Mouse (Mus musculus): ENCODE results near the gene Grm4.

Grm4 gene

DNA sequence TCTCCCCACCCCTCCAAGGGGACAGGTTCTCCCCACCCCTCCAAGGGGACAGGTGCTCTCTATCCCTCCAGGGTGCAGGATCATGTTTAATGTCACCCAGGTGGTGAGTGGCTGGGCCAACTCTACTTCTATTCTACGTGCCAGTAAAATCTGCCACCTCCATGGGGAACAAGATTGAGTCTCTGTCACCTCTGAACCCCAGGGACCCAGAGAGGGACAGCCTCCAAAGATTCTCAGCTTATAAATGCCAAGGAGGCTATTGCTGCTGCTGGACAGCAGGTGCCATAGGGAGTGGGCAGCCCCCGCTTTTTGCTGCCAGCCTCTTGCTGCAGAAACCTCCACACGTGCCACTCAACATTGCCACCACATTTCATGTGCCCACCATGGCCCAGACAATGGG, 37.6 kb downstream of the Grm4 start:
- DNase-seq, result no peak

DNA sequence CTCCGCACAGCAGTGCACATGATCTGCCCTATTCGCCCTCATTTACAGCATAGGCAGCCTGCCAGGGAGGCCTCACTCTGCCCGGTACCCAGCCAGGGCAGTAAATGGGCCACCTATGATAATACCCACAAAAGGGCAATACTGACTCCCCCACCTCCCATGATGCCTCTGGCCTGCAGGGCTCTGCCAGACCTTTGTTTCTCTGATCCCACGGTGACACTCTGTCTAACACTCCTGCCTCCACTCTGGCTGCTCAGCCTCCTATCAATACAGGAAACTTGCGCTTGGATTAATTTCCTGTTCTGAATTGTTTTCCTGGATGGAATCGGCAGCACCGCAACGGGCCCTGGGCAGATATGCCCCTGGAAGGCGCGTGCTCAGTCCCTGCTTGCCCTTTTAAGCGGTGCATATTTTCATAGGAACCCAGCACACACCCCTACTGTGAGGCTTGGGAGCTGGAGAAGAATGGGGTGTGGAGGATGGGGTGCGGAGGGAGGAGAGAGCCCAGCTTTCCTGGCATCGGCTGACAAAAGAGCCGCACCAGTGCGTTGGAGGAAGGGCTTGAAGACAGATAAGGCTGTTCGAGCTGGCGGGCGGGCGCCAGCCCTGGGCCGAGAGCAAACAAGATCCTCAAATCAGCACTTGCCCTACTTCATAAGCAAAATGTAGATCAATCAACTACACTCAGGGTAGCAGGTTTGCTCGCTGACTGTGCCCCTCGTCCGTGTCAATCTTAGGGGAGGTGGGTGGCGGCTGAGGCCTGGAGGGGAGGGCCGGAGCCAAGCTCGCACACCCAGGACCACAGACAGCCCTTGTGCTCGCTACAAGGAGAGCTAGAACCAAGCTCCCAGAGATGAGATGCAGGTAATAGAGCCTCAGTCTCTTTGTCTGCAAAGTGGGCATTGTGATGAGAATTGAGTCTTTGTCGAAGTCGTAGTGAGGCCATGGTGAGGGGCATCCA, 40.8 kb downstream of the Grm4 start:
- DNase-seq, result no peak

DNA sequence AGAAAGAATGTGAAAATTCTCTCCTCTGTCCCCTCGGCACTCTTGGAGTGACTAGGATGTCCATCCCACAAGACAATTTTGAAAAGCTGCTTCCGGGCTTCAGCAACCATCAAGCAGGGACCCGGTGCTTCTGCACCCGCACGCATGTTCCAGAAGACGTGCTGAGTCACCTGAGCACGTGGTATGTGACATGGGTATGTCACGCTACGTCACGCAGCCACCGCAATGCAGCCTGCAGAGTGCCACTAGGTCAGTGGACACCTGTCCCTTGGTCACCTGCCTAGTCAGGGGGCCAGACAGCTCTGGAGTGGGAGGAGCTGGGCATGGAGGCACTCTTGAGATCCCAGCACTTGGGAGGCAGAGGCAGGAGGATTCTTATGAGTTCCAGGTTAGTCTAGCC, 45.6 kb downstream of the Grm4 start:
- DNase-seq, result no peak

DNA sequence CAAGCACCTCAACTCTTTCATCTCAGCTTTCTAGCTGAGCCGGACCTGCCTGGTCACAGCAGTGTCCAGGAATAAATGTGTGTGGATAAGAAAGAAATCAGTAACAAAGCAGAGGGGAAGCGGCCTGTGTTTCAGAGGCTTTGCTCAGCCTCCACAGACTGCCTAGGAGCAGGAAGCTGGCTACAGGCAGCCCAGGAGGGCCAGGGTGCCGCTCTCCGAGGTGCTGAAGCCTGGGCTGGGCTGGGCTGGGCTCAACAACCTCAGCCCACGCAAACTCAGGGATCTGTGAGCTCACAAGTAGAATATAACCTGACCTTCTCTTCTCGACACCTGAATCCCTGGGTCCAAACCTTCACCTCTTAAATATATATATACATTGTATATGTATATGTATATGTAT, 54.6 kb downstream of the Grm4 start:
- DNase-seq, result peak; percentile 64 to 66

DNA sequence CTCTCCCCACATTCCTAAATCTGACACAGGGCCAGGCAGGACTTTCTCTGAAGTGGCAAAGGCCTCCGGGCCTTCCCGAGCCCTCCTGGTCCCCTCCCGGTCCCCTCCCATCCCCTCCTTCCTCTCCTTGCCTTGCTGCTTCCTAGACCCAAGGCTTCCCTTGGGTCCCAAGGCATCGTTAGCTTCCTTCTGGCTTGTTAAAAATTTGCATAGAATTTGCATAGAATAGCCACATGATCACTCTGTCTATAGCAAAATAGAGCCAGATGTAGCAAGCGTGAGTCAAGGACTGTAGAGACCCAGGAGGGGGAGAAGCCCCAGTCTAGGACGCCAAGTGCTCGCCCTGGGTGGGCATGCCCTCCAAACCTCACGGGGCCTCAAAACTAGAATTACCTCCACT, 55.3 kb downstream of the Grm4 start:
- no peak for DNase-seq

DNA sequence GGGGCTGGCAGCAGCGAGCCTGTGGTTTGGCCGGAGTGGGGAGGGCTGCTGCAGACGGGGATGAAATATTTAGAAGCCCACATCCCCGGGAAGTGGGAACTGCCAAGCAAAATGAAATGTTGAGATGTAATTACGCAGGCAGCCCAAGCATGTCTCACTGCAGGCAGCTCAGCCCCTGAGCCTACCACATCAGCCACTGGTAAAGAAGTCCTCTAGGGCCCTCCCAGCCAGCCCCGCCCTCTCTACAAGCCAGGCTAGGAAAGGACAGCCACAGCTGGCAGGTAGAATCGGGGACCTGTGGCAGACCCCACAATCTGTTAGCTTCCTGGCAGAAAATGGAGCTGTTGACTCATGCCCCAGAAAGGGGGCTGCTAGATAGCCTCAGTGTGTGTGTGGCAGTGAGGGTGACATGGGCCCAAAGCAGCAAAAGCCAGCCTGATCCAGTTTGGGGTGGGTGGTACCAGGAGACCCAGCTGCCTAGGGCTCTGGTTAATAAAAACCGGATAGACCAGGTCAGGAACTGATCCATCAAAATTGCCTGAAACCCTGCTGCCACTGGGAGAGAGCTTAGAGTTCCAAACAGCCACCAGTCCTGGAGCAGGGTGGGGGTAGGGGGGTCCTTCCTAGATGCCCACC, 56.8 kb downstream of the Grm4 start:
- no peak for DNase-seq

DNA sequence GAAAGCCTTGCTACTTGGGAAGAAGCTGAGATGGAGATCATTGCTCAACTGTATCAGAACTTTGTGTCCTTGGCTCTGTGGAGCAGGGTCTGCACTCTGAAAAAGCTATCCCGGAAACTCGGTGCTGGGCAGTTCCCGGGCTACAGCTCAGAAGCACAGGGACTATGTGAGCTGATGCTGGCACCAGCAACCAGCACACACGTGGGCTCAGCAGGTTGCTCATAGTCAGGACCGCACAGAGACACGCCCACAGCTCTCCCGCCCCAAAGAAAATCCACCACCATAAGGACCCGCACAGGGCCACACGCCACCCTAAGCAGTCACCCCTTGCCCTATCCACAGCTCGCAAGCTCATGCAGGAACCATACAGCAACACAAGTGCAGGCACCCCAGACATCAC, 61.2 kb downstream of the Grm4 start:
- DNase-seq, result no peak

DNA sequence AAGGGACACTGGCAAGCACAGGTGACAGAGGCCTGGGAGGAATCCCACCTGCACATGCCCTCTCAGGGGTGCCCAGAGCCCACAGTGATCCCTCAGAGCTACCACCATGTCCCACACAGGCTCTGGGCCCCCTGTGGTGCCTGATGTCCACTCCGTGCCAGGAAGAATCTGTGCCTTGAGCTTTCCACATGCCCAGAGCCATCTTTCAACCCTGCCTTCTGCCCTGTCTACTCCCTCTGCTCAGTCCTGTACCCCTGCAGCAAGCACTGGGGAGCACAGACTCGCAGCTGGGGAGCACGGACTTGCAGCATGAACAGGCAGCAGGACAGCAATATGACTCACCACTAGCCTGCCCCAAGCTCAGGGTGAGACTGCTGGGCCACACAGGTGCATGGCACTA, 62.0 kb downstream of the Grm4 start:
- DNase-seq, result no peak

DNA sequence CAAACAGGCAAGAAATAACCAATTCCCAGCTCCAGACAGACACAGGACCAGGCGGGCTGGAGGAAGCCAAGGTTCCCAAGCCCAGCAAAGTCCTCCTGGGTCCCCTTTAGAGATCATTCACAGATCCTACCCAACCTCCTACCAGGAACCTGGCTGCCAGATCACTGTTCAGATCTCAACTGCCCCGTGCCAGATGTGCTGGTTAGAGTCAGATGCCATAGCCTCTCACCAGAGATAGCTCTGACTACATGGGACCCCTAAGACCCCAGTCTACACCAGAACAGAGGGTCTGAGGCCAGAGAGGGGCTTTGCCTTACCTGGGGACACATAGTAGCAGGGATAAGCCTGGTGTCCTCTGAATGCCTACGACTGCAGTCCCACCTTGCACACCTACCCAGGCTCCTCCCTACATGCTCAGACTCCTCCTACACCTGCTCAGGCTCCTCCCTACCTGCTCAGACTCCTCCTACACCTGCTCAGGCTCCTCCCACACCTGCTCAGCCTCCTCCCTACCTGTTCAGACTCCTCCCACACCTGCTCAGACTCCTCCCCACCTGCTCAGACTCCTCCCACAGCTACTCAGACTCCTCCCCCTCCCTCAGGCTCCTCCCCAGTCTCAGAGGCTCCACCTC, 63.2 kb downstream of the Grm4 start:
- no peak for DNase-seq

DNA sequence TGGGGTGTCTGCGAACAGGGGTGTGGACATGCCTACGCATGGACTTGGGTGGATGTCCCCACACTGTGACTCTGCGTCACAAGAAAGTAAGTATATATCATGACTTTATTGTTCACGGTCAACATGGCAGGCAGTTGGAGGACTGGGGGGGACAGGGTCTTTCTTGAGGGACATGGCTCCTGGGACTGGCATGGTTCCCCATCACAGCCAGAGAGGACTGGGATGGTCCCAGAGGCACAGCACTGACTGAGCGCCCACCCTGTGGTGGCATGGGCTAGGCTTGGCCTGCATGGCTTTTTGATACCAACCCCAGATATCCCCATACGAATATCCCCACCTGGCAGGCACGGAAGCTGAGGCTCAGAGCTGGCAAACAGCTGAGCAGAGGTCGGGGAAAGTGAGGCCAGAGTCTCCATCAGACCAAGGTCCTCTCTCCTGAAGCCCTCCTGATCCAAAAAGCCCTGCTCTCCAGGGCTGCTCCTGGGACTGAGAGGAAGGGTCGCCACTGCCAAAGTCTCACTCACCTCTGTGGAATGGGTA, 64.1 kb downstream of the Grm4 start:
- no peak for DNase-seq

DNA sequence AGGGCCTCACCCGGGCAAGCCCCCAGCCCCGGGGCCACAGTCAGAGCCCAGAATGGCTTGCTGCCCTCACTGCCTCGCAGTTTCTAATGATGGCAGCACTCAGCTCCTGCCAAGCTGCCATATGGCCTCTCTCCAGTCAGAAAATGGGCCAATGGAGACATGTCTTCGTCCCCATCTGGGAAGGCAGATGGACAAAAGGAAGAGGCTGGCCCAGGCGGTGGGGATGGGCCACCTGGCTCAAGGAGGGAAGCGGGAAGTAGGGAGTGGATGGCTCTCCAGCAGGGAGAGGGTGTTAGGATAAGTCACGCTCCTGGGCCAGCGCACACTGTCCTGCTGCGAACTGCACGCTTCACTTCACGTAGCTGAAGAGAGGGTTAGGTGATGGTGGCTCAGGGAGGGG, 64.8 kb downstream of the Grm4 start:
- DNase-seq, result no peak

DNA sequence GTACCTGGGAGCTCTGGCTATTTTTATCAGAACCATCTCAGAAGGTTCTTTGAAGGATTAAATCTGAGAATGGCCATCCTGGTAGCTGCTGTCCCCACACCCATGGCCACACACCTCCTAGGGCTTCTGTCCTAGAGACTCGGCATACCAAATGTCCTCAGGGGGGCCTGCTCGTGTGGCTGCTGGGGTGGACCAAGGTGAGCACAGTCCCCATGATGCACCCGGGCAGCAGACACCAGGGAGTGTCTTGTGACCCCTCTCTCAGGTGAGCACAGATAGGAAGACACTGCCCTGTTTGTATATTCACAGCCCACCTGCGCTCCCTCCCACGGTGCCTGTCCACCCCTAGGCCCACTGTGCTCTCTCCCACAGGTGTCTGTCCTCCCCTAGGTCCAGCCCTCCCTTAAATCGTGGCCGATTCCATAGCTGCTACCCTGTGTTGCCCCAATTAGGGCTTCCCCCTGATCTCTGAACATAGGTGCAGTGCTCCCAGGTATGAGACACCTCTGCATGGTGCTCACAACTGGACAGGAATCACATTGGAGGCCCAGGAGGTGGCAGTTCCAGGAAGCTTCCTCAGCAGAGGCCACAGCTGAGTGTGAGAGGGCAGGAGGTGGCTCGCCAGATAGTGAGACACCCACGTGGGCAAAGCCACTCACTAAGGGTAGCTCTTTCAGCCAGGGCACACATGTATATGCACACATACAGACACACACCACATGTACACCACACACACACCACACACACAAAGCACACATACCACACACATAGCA, 66.0 kb downstream of the Grm4 start:
- DNase-seq, result no peak

DNA sequence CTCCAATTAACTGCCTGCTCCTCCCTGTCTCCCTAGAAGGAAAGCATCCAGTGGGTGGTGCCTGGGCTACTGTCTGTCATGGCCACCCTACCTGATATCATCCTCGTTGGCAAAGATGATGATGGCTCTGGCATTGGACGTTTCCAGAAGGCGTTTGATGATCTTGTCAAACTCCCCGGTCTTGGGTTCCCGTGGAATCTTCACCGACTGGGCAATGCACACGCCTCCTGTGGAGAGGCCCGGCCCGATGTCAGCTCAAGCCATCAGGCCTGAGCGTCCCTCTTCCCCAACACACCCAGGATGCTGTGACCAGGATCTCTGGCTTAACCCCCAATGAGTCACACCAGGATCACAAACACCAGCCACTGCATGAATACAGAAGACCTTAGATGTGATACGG, 66.8 kb downstream of the Grm4 start:
- no peak for DNase-seq

DNA sequence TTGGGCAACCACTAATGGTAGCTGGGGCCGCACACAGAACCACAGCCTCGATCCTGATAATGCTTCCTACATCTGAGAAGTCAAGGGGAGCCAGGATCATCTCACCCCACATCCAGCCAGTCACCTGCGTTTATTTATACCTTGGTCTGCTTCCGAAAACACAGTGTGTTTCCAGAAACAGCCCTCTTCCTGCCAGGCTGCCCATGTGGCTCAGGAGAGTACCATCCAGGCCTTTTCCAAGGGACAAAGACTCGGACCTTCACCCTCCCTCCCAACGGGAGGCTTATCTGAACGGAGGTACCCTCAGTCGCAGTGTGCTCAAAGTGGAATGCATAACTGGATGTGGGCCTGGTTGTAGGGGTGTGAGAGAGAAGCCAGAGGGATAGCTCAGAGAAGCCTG, 68.2 kb downstream of the Grm4 start:
- no peak for DNase-seq

DNA sequence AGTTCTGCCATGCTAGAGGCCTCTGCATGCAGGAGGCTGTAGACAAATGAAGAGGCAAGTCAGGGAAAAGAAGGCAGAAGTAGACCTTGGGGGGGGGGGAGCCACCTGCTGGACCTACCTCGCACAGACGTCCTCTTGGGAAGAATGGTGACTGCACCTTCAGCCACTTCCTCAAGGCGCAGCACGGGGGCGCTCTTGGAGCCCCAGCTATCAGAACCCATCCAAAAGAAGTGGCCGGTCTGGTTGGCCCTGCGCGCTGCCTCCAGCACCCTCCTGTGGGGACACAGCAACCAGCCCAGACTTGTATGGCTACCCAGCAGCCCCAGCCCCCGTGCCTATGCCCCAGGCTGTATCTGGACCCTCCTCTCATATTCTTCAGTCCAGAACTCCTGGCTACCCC, 69.4 kb downstream of the Grm4 start:
- DNase-seq, result no peak

DNA sequence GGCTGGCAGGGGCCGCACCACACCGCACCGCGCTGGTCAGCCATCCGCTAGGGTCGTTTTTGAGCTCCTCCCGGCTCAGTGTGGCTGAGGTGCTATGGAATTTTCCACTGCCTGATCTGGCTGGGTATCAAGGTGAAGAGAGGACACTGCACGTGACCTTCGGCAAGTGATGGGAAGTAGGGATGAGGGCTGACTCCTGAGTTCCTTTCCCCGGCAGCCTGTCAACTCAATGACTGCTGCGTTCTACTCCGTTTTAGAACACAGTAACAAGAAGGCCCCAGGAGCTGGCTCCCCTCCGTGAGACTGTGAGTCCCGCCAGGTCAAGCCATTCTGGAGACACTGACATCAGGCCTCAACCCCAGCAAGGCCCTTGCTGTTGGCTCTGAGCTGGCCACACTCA, 70.0 kb downstream of the Grm4 start:
- no peak for DNase-seq

DNA sequence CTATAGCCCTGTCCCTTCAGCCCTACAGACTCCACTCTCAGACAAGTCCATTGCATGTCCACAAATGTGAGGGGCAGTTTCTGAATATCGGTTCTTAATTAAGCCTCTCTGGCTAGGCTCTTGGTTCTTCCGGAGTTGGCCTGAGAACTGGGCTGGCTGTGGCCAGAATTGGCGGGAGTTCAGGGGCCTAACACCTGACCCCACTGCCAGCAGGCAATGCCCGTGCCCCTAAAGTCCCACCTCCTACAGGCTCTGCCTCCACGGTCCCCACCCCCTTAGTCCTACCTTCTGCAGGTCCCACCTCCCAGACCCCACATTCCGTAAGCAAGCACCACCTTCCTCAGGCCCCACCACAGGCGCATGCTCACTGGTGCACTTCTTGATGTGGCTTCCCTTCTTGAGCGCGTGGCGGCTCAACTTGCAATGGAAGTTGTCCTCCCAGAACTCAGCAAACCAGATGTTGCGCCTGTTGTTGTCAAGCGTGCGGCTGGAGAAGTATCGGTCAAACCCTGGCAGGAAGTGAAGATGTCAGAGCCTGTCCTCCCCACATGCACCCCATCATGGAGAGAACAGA, 71.4 kb downstream of the Grm4 start:
- DNase-seq, result no peak

DNA sequence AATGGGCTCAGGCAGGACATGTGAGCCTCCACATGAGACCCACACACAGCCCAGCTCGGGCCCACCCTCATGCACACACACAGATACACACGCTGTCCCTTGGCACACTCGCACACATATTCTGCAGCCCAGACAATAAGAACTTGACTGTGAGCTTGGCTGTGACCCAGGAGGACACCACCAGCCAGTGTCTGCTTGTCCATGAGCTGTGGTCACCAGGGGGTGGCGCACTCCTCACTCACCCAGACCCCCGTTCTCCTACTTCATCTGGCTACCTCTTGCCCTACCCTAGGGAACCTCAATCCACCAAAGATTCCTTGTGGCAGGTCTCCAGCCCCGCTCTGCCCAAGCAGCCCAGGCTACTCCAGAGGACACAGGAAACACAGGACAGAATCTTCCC, 72.5 kb downstream of the Grm4 start:
- no peak for DNase-seq

DNA sequence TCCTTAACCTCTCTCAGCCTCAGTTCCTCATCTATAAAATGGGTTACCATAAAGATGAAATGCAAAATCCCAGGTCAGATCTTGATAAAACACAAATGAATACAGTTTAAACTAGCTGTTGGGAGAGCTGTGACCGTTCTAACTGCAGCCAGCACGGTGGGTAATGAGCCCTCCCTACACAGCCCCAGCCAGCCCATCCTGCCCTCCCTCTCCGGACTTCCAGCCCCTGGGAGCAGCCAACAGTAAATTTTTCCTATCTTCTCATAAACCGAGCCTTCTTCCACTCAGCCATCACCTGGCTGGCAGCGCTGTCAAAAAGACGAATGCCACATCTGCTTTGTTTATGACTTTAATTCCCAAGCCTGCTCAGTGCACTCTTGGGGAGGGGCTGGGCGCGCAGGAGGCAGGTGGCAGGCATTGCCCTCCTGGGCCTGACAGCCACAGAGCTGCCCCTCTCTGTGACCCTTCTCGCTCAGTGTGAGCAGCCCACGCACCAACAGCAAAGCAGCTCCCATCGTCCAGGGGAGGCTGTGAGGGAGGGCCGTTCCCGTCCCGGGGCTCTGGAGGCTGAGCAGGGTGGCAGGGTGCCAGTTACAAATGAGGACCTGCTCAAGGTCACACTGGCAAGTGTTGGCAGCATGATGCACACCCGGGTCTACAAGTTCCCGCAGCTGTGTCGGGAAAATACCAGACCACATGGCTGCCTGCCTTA, 75.7 kb downstream of the Grm4 start:
- peak; percentile 65 to 79 for DNase-seq

DNA sequence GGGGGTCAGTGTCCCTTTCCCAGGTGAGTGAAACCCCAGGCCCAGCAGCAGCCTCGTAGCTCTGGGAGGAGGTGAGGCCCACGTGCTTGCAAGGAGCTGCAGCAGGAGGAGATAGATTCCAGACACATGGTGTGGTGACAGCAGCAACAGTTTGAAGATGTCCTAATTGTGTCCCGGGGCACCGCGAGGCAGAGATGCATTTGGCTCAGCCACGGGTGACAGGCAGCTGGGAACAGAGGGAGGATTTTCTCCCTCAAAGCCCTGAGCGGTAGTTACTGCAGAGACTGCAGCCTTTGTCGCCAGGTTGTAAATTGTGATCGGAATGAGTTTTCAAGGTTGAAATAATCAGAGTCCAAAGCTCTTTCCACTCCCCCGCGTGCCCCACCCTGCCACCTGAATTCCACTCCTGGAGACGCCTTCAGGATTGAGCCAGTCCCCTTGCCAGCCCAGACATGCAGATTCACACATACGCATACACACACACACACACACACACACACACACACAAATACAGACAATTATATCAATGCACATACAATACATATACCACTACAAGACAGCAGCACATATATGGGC, 78.6 kb downstream of the Grm4 start:
- no peak for DNase-seq

DNA sequence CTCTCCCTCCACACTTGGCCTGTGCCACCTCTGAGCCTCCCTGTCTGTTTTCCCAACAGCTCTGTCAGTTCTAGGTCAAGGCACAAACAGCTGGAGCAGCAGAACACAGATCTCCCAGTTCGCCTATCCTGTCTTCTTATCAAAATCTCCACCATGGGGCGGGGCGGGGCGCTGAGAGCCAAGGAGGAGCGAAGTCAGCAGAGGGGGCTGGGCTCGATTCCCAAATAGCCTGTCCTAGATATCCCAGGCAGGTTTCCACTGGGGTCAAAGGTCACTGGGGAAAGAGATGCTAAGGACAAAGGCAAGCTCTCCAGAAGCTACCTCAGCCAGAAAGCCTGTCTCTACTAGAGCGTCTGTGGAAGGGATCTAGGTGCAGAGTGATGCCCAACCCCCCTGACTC, 79.4 kb downstream of the Grm4 start:
- DNase-seq, result no peak

DNA sequence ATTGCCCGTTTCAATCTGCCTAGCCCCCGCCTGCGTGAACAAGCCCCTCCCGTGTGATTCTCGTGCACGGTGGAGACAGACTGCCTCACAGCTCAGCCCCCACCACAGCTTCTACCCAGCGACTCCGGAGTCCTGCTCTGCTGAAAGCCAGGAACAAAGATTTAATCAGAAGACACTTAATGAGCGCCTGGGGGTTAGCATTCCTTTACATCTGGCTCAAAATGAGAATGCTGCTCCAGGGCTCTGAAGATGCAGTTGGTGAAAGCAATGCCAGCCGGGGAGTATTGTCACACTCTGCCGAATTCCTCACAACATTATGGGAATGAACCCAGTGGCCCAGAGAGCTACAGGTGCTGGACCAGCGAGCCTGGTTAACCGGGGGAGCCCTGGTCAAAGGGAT, 85.4 kb downstream of the Grm4 start:
- no peak for DNase-seq

Data from kidney, postnatal 25 days (tissue).